Mouse (Mus musculus) thymus, postnatal 4 days (tissue): Measurements from ENCODE around the gene Tnpo1.
"Not testable (repeated sequence)": the region's sequence is repeated elsewhere in the genome, so short reads cannot be mapped to it uniquely, and the experiment has no call there.

Experiments used
- DNase-seq: peaks from one replicate; pipeline ENCODE4 v3.0.0; 2021

The Tnpo1 gene

GRCm38 (mm10) chr13:98883774-98884173 is 42.4 kb downstream of the Tnpo1 start:
- no peak for DNase-seq

- DNase-seq: no peak
These were observed 44.2 kb downstream of the Tnpo1 start for GRCm38 (mm10) chr13:98881991-98882390.

- no peak for DNase-seq
These were observed 45.8 kb downstream of the Tnpo1 start for GRCm38 (mm10) chr13:98880336-98880735.

GRCm38 (mm10) chr13:98879422-98879821 is 46.8 kb downstream of the Tnpo1 start:
- DNase-seq: no peak

- DNase-seq: no peak
These were observed 49.0 kb downstream of the Tnpo1 start for GRCm38 (mm10) chr13:98877165-98877564.

- no peak for DNase-seq
These were observed 51.5 kb downstream of the Tnpo1 start for GRCm38 (mm10) chr13:98874727-98875126.

GRCm38 (mm10) chr13:98872273-98872847 is 53.8 kb downstream of the Tnpo1 start:
- DNase-seq: no peak

- DNase-seq: no peak
These were observed 54.9 kb downstream of the Tnpo1 start for GRCm38 (mm10) chr13:98871263-98871662.

GRCm38 (mm10) chr13:98868236-98868923 is 57.8 kb downstream of the Tnpo1 start:
- no peak for DNase-seq

GRCm38 (mm10) chr13:98867810-98868209 is 58.4 kb downstream of the Tnpo1 start:
- peak; percentile 58 for DNase-seq

GRCm38 (mm10) chr13:98855291-98855690 is 70.9 kb downstream of the Tnpo1 start:
- DNase-seq: no peak

- no peak for DNase-seq
These were observed 80.4 kb downstream of the Tnpo1 start for GRCm38 (mm10) chr13:98845794-98846193.

- DNase-seq: no peak
These were observed 89.6 kb downstream of the Tnpo1 start for GRCm38 (mm10) chr13:98836423-98837088.

- no peak for DNase-seq
These were observed 90.4 kb downstream of the Tnpo1 start for GRCm38 (mm10) chr13:98835740-98836139.

GRCm38 (mm10) chr13:98834723-98835122 is 91.5 kb downstream of the Tnpo1 start:
- no peak for DNase-seq

GRCm38 (mm10) chr13:98834199-98834598 is 92.0 kb downstream of the Tnpo1 start:
- DNase-seq: no peak

GRCm38 (mm10) chr13:98832451-98833450 is 93.4 kb downstream of the Tnpo1 start:
- DNase-seq: peak; percentile 30

GRCm38 (mm10) chr13:98829026-98829425 is 97.2 kb downstream of the Tnpo1 start:
- not testable (repeated sequence) for DNase-seq

- DNase-seq: no peak
These were observed 100.6 kb downstream of the Tnpo1 start for GRCm38 (mm10) chr13:98825574-98825973.

- no peak for DNase-seq
These were observed 107.1 kb downstream of the Tnpo1 start for GRCm38 (mm10) chr13:98819094-98819493.

- no peak for DNase-seq
These were observed 108.0 kb downstream of the Tnpo1 start for GRCm38 (mm10) chr13:98818205-98818604.

- DNase-seq: no peak
These were observed 108.4 kb downstream of the Tnpo1 start for GRCm38 (mm10) chr13:98817766-98818165.
